Mouse (Mus musculus) myocyte (in vitro differentiated cells): ENCODE data around the gene Cabcoco1. TPM values are rescaled to one million over a fixed set of nuclear protein-coding genes. Genes with fewer than 3 reads are reported as not detected.

Source experiments
- H3K27me3 ChIP-seq: one replicate; pipeline ENCODE4 v1.6.1; 2011; ENCODE audit not compliant: control insufficient read depth, insufficient read depth, insufficient read length
- H3K36me3 ChIP-seq: one replicate; pipeline ENCODE4 v1.6.1; 2011; ENCODE audit not compliant: control insufficient read depth, insufficient read depth
- H3K4me2 ChIP-seq: one replicate; pipeline ENCODE4 v1.6.1; 2011; ENCODE audit warnings: low read depth, control low read depth
- H3K4me3 ChIP-seq: one replicate; pipeline ENCODE4 v1.5.1; 2011; ENCODE audit warnings: mild to moderate bottlenecking, control low read depth, moderate library complexity
- H3K79me2 ChIP-seq: one replicate; pipeline ENCODE4 v1.6.1; 2011; ENCODE audit not compliant: control insufficient read depth, insufficient read depth
- H3ac ChIP-seq: one replicate; pipeline ENCODE4 v1.6.1; 2011; ENCODE audit not compliant: control insufficient read depth, insufficient read length
- CEBPB ChIP-seq: IDR thresholded peaks from 2 replicates; pipeline ENCODE4 v1.6.1; 2011; ENCODE audit warnings: mild to moderate bottlenecking, moderate library complexity; ENCODE audit not compliant: poor library complexity, insufficient read depth, severe bottlenecking
- E2F4 ChIP-seq: IDR thresholded peaks from one replicate; pipeline ENCODE4 v1.6.1; 2011; ENCODE audit warnings: mild to moderate bottlenecking, control low read depth, moderate library complexity; ENCODE audit not compliant: insufficient read depth
- MAX ChIP-seq: IDR thresholded peaks from one replicate; pipeline ENCODE4 v1.6.1; 2011; ENCODE audit warnings: low read depth, mild to moderate bottlenecking, control low read depth
- MYOD1 ChIP-seq, 3 experiments: IDR thresholded peaks; one replicate each; pipeline ENCODE4 v1.6.1; 2011; ENCODE audit warnings: control low read depth in 2 of 3, low read depth in 2 of 3, mild to moderate bottlenecking in 2 of 3, moderate library complexity in 1 of 3; ENCODE audit not compliant: insufficient read length in 2 of 3, control insufficient read depth in 1 of 3
- MYOG ChIP-seq, 3 experiments: IDR thresholded peaks; one replicate each; pipeline ENCODE4 v1.6.1; 2011; ENCODE audit warnings: control low read depth in 2 of 3, low read depth in 2 of 3, mild to moderate bottlenecking in 2 of 3; ENCODE audit not compliant: insufficient read length in 2 of 3, control insufficient read depth in 1 of 3, insufficient read depth in 1 of 3
- POLR2A ChIP-seq: IDR thresholded peaks from one replicate; pipeline ENCODE4 v1.6.1; 2011; ENCODE audit warnings: low read depth, mild to moderate bottlenecking, control low read depth, moderate library complexity; ENCODE audit not compliant: insufficient read length
- POLR2AphosphoS2 ChIP-seq: IDR thresholded peaks from one replicate; pipeline ENCODE4 v1.6.1; 2011; ENCODE audit warnings: low read depth, control low read depth; ENCODE audit not compliant: insufficient read length
- REST ChIP-seq: IDR thresholded peaks from one replicate; pipeline ENCODE4 v1.6.1; 2011; ENCODE audit warnings: mild to moderate bottlenecking, control low read depth, moderate library complexity; ENCODE audit not compliant: insufficient read depth, insufficient read length
- SRF ChIP-seq: IDR thresholded peaks from one replicate; pipeline ENCODE4 v1.6.1; 2011; ENCODE audit warnings: low read depth; ENCODE audit not compliant: control insufficient read depth, insufficient read length
- TCF12 ChIP-seq: IDR thresholded peaks from one replicate; pipeline ENCODE4 v1.6.1; 2011; ENCODE audit warnings: mild to moderate bottlenecking, control low read depth; ENCODE audit not compliant: poor library complexity, insufficient read depth, severe bottlenecking
- TCF3 ChIP-seq: IDR thresholded peaks from one replicate; pipeline ENCODE4 v1.6.1; 2011; ENCODE audit warnings: low read depth, control low read depth; ENCODE audit not compliant: insufficient read length
- USF1 ChIP-seq: IDR thresholded peaks from one replicate; pipeline ENCODE4 v1.6.1; 2011; ENCODE audit warnings: low read depth, mild to moderate bottlenecking, control low read depth, moderate library complexity
- polyA plus RNA-seq: library from polyadenylated mRNA; unstranded; fragments of >200 nt; fragmentation: generic; extraction: Trizol; gene quantifications from one replicate; pipeline ENCODE4 v1.2.1, GENCODE M21; 2012; ENCODE audit warnings: missing spikeins

The Cabcoco1 gene
- not detected for polyA plus RNA-seq

GRCm38 (mm10) chr10:68541139-68541942, at the start of gene Cabcoco1:
Gene Cabcoco1 (minus strand): TSS chr10:68541896.
- Histone ChIP-seq H3K4me3 (no peak within 1 kb of the TSS), H3K27me3 (no peaks in the 10 kb centered on the region), H3ac (no peak within 1 kb of the TSS), H3K4me2 (no peak within 1 kb of the TSS), H3K36me3 (no peaks in the 10 kb centered on the region), H3K79me2 (no peaks in the 10 kb centered on the region)
- TF ChIP-seq MAX: no peak
- no peak for TF ChIP-seq SRF
- TF ChIP-seq TCF12: no peak
- TF ChIP-seq MYOG (IDR thresholded peaks at IDR 0.05; ENCODE audit: control insufficient read depth in 1 of 3, insufficient read depth in 1 of 3, insufficient read length in 2 of 3, low read depth in 2 of 3): no peak
- TF ChIP-seq POLR2AphosphoS2: no peak
- TF ChIP-seq E2F4: no peak
- TF ChIP-seq POLR2A: no peak
- no peak for TF ChIP-seq USF1
- no peak for TF ChIP-seq REST
- no peak for TF ChIP-seq TCF3
- TF ChIP-seq MYOD1 (IDR thresholded peaks at IDR 0.05; ENCODE audit: control insufficient read depth in 1 of 3, insufficient read length in 2 of 3, low read depth in 2 of 3): no peak
- no peak for TF ChIP-seq CEBPB

- Histone ChIP-seq H3K4me2 (no peak overlapping the region), H3K27me3 (no peaks in the 10 kb centered on the region), H3K79me2 (no peaks in the 10 kb centered on the region), H3ac (no peak overlapping the region), H3K4me3 (no peak overlapping the region), H3K36me3 (no peaks in the 10 kb centered on the region)
- TF ChIP-seq E2F4 (no peak), REST (no peak), MYOG (IDR thresholded peaks at IDR 0.05; ENCODE audit: control insufficient read depth in 1 of 3, insufficient read depth in 1 of 3, insufficient read length in 2 of 3, low read depth in 2 of 3) (no peak), POLR2A (no peak), MYOD1 (IDR thresholded peaks at IDR 0.05; ENCODE audit: control insufficient read depth in 1 of 3, insufficient read length in 2 of 3, low read depth in 2 of 3) (no peak), SRF (no peak), CEBPB (no peak), TCF3 (no peak), POLR2AphosphoS2 (no peak), MAX (no peak), USF1 (no peak), TCF12 (no peak)
Observed at GRCm38 (mm10) chr10:68589530-68590252, 48.0 kb upstream of the Cabcoco1 start.

GRCm38 (mm10) chr10:68587416-68588040, 45.8 kb upstream of the Cabcoco1 start:
- Histone ChIP-seq H3K4me2 (no peak overlapping the region), H3K4me3 (no peak overlapping the region), H3K27me3 (no peaks in the 10 kb centered on the region), H3K36me3 (no peaks in the 10 kb centered on the region), H3K79me2 (no peaks in the 10 kb centered on the region), H3ac (no peak overlapping the region)
- no peak for TF ChIP-seq TCF3
- TF ChIP-seq REST: no peak
- no peak for TF ChIP-seq SRF
- TF ChIP-seq E2F4: no peak
- no peak for TF ChIP-seq TCF12
- TF ChIP-seq POLR2AphosphoS2: no peak
- no peak for TF ChIP-seq MYOG (IDR thresholded peaks at IDR 0.05; ENCODE audit: control insufficient read depth in 1 of 3, insufficient read depth in 1 of 3, insufficient read length in 2 of 3, low read depth in 2 of 3)
- no peak for TF ChIP-seq USF1
- TF ChIP-seq MYOD1 (IDR thresholded peaks at IDR 0.05; ENCODE audit: control insufficient read depth in 1 of 3, insufficient read length in 2 of 3, low read depth in 2 of 3): no peak
- TF ChIP-seq MAX: no peak
- TF ChIP-seq CEBPB: no peak
- TF ChIP-seq POLR2A: no peak

- Histone ChIP-seq H3K79me2 (no peaks in the 10 kb centered on the region), H3K4me2 (no peak overlapping the region), H3ac (no peak overlapping the region), H3K4me3 (no peak overlapping the region), H3K27me3 (no peaks in the 10 kb centered on the region), H3K36me3 (no peaks in the 10 kb centered on the region)
- no peak for TF ChIP-seq E2F4
- no peak for TF ChIP-seq TCF12
- TF ChIP-seq CEBPB: no peak
- no peak for TF ChIP-seq MAX
- TF ChIP-seq SRF: no peak
- TF ChIP-seq USF1: no peak
- TF ChIP-seq MYOD1 (IDR thresholded peaks at IDR 0.05; ENCODE audit: control insufficient read depth in 1 of 3, insufficient read length in 2 of 3, low read depth in 2 of 3): no peak
- TF ChIP-seq MYOG (IDR thresholded peaks at IDR 0.05; ENCODE audit: control insufficient read depth in 1 of 3, insufficient read depth in 1 of 3, insufficient read length in 2 of 3, low read depth in 2 of 3): no peak
- TF ChIP-seq POLR2A: no peak
Observed at GRCm38 (mm10) chr10:68577321-68577720, 35.6 kb upstream of the Cabcoco1 start.
